Mouse (Mus musculus): Measurements from ENCODE around the gene Dennd1c. TPM values are rescaled to one million over a fixed set of nuclear protein-coding genes. Genes with fewer than 3 reads are reported as not detected.

The Dennd1c gene
- polyA plus RNA-seq, 1 experiment from 2014 or later, result 5.9 TPM

GRCm38 (mm10) chr17:57085970-57086757 is 7.8 kb upstream of the Dennd1c start:
- 92% methylated on average over 11 of the region's 11 CpGs for WGBS
- 0 out of 2 replicates have a peak overlapping the region, but pooled peaks have one; percentile 71 for H3K9ac ChIP-seq

DNA sequence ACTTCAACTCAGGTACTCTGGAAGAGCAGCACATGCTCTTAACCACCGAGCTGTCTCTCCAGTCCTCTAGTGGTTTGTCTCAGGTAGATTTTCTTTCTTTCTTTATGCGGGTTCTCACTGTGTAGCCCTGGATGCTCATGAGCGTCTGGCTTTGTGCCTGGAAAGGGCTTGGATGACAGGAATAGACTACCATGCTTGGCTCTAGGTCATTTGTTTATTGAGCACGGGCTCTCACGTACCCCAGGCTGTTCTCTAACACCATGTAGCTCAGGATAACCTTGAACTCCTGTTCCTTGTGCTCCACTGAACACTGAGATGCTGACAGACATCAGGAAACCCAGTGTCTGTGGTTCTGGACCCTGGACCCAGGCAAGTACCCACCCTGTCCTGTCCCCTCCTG is 4.2 kb upstream of the Dennd1c start:
- no peak overlapping the region for H3K27ac ChIP-seq
- H3K4me3 ChIP-seq (replicated peaks), result no peak overlapping the region
- H3K36me3 ChIP-seq (replicated peaks), result peaks cover 26% of the 10 kb centered on the region
- H3K4me2 ChIP-seq, result no peak overlapping the region
- no peak overlapping the region for H3K9ac ChIP-seq
- WGBS, result 92% methylated on average over 5 of the region's 5 CpGs
- peaks cover 17% of the 10 kb centered on the region for H3K4me1 ChIP-seq
- 0 out of 2 replicates have a peak, but pooled peaks cover 3% of the 10 kb centered on the region for H3K27me3 ChIP-seq
- no peaks in the 10 kb centered on the region for H3K9me3 ChIP-seq
- ATAC-seq (ENCODE audit: low FRiP score), result no peak

More at GRCm38 (mm10) chr17:57085970-57086757, 7.8 kb upstream of the Dennd1c start:
- Histone ChIP-seq H3K9me3 (no peaks in the 10 kb centered on the region), H3K4me1 (peaks cover 21% of the 10 kb centered on the region), H3K27ac (no peak overlapping the region), H3K4me2 (peak overlapping the region; percentile 67), H3K36me3 (replicated peaks) (peaks cover 10% of the 10 kb centered on the region), H3K27me3 (peaks cover 3% of the 10 kb centered on the region; the same call in 1 of the 2 replicates), H3K4me3 (replicated peaks) (no peak overlapping the region; the same call in 1 of the 2 replicates)
- no peak for ATAC-seq (ENCODE audit: low FRiP score)

DNA sequence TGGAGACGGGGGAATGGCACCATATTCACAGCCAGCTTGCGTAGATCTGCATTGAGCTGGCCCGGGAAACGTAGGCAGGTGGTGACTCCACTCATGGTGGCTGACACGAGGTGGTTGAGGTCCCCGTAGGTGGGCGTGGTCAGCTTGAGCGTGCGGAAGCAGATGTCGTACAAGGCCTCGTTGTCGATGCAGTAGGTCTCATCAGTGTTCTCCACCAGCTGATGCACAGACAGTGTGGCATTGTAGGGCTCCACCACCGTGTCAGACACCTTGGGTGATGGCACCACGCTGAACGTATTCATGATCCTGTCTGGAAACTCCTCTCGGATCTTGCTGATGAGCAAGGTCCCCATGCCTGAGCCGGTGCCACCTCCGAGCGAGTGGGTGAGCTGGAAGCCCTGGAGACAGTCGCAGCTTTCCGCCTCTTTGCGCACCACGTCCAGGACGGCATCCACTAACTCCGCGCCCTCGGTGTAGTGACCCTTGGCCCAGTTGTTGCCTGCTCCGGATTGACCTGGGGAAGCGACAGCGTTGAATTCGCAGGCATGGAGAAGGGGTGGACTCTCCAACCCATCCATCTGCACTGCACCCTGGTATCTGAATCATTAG is 3.0 kb upstream of the Dennd1c start:
- H3K9ac ChIP-seq, result no peak overlapping the region

GRCm38 (mm10) chr17:57079919-57080318 is 1.6 kb upstream of the Dennd1c start:
- Histone ChIP-seq H3K36me3 (replicated peaks) (peaks cover 26% of the 10 kb centered on the region), H3K9me3 (no peaks in the 10 kb centered on the region), H3K27ac (no peak overlapping the region), H3K4me2 (no peak overlapping the region), H3K27me3 (0 out of 2 replicates have a peak, but pooled peaks cover 3% of the 10 kb centered on the region), H3K4me3 (replicated peaks) (no peak overlapping the region), H3K9ac (no peak overlapping the region), H3K4me1 (peaks cover 4% of the 10 kb centered on the region; the same call in 1 of the 2 replicates)
- WGBS, result 84% methylated on average over 3 of the region's 3 CpGs
- ATAC-seq (ENCODE audit: low FRiP score), result no peak

More for the DNA sequence above, 3.0 kb upstream of the Dennd1c start:
- Histone ChIP-seq H3K4me3 (replicated peaks) (no peak overlapping the region), H3K27ac (no peak overlapping the region), H3K9me3 (no peaks in the 10 kb centered on the region), H3K4me2 (no peak overlapping the region), H3K36me3 (replicated peaks) (peaks cover 26% of the 10 kb centered on the region), H3K27me3 (0 out of 2 replicates have a peak, but pooled peaks cover 3% of the 10 kb centered on the region), H3K4me1 (peaks cover 8% of the 10 kb centered on the region)
- no peak for ATAC-seq (ENCODE audit: low FRiP score)
- WGBS, result 94% methylated on average over 31 of the region's 31 CpGs

GRCm38 (mm10) chr17:57076916-57077315 is 1.4 kb downstream of the Dennd1c start:
- H3K27ac ChIP-seq, result no peak overlapping the region
- ATAC-seq (ENCODE audit: low FRiP score), result no peak
- WGBS, result 61% methylated on average over 3 of the region's 3 CpGs

DNA sequence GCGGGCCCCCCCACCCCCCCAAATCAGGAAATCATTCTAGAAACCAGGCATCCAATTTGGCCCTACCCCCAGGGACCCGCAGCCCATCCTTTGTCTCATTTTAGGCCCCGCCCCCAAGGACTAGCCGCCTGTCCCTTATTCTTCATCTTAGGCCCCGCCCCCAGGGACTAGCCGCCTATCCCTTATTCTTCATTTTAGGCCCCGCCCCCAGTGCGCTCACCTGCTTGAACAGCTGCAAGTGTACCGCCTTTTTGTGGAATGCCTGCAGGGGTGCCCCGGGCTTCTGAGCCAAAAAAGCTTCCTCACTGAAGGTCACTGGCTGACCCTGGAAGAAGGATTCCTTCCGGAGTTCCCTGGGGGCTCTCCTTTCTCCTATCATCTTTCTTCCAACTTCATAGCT is 7.6 kb downstream of the Dennd1c start:
- peak overlapping the region; percentile 24 for H3K4me3 ChIP-seq (replicated peaks)
- ATAC-seq (ENCODE audit: low FRiP score), result peak; percentile 80
- H3K9ac ChIP-seq, result no peak overlapping the region
- peak overlapping the region; percentile 46 for H3K4me2 ChIP-seq
- 4% methylated on average over 11 of the region's 11 CpGs for WGBS
- H3K27ac ChIP-seq, result no peak overlapping the region
- peaks cover 7% of the 10 kb centered on the region; the same call in 1 of the 2 replicates for H3K4me1 ChIP-seq
- no peaks in the 10 kb centered on the region for H3K36me3 ChIP-seq (replicated peaks)
- H3K9me3 ChIP-seq, result no peaks in the 10 kb centered on the region
- H3K27me3 ChIP-seq, result 0 out of 2 replicates have a peak, but pooled peaks cover 3% of the 10 kb centered on the region

More at GRCm38 (mm10) chr17:57076916-57077315, 1.4 kb downstream of the Dennd1c start:
- Histone ChIP-seq H3K9me3 (no peaks in the 10 kb centered on the region), H3K27me3 (0 out of 2 replicates have a peak, but pooled peaks cover 5% of the 10 kb centered on the region), H3K4me2 (no peak overlapping the region), H3K4me3 (replicated peaks) (no peak overlapping the region), H3K9ac (no peak overlapping the region), H3K36me3 (replicated peaks) (peaks cover 23% of the 10 kb centered on the region), H3K4me1 (no peaks in the 10 kb centered on the region)

GRCm38 (mm10) chr17:57070272-57070671 is 8.0 kb downstream of the Dennd1c start:
- H3K4me1 ChIP-seq, result peaks cover 7% of the 10 kb centered on the region; the same call in 1 of the 2 replicates
- ATAC-seq (ENCODE audit: low FRiP score), result 0 out of 2 replicates have a peak, but pooled peaks have one; percentile 2
- H3K27ac ChIP-seq, result no peak overlapping the region
- H3K4me3 ChIP-seq (replicated peaks), result peak overlapping the region; percentile 24
- peaks cover 6% of the 10 kb centered on the region; the same call in 1 of the 2 replicates for H3K27me3 ChIP-seq
- WGBS, result 13% methylated on average over 9 of the region's 9 CpGs
- no peaks in the 10 kb centered on the region for H3K36me3 ChIP-seq (replicated peaks)
- H3K4me2 ChIP-seq, result peak overlapping the region; percentile 46
- H3K9ac ChIP-seq, result peak overlapping the region; percentile 12; the same call in 1 of the 2 replicates
- no peaks in the 10 kb centered on the region for H3K9me3 ChIP-seq

DNA sequence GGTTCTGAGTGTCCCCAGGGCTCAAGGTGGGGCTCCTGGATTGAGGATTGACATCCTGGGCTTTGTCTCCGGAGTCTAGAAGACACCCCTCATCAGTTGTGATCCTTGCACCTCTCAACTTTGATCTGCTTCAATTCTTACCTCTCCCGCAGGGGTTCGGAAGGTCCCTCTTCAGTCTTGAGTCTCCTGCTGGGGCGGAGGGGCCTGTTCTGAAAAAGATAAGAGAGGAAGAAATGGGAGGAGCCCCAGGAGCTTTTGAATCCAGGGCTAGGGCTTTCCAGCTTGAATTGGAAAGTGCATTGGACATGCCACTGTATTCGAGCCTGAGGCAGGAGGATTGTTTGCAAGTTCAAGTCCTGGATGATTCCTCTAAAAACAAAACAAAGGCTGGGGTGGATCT is 11.4 kb downstream of the Dennd1c start:
- H3K27me3 ChIP-seq, result peaks cover 35% of the 10 kb centered on the region
- ATAC-seq (ENCODE audit: low FRiP score), result no peak

GRCm38 (mm10) chr17:57063031-57063430 is 15.3 kb downstream of the Dennd1c start:
- H3K4me3 ChIP-seq (replicated peaks), result no peak overlapping the region
- no peaks in the 10 kb centered on the region for H3K36me3 ChIP-seq (replicated peaks)
- peaks cover 46% of the 10 kb centered on the region for H3K27me3 ChIP-seq
- peaks cover 29% of the 10 kb centered on the region for H3K4me1 ChIP-seq
- 10% methylated on average over 8 of the region's 8 CpGs for WGBS
- H3K27ac ChIP-seq, result no peak overlapping the region
- ATAC-seq (ENCODE audit: low FRiP score), result no peak
- H3K9me3 ChIP-seq, result no peaks in the 10 kb centered on the region
- no peak overlapping the region for H3K4me2 ChIP-seq
- H3K9ac ChIP-seq, result no peak overlapping the region

More for the DNA sequence above, 11.4 kb downstream of the Dennd1c start:
- H3K4me3 ChIP-seq (replicated peaks), result no peak overlapping the region
- H3K9ac ChIP-seq, result no peak overlapping the region
- 62% methylated on average over 5 of the region's 5 CpGs for WGBS
- H3K9me3 ChIP-seq, result no peaks in the 10 kb centered on the region
- no peaks in the 10 kb centered on the region for H3K36me3 ChIP-seq (replicated peaks)
- H3K27ac ChIP-seq, result no peak overlapping the region
- no peak overlapping the region for H3K4me2 ChIP-seq
- peaks cover 15% of the 10 kb centered on the region for H3K4me1 ChIP-seq

DNA sequence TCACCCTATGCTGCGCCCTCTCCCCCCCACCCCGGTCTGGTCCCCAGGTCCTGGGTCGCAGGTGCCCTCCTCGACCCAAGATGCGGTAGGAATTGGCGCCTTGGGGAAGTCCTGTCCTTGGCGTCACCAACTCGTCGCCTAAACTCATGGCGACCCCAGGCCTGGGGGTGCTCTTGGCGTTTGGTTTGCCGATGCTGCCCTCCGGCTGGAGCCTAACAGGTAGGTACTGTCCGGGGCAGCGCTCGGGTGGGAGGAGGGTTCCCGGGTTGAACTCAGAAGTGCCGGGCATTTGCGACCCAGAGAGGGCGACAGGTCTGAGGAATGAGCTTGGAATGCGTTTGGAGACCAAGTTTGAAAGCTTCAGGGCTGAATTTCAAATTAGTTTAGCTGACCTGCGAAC is 15.8 kb downstream of the Dennd1c start:
- Histone ChIP-seq H3K27ac (no peak overlapping the region), H3K9me3 (no peaks in the 10 kb centered on the region), H3K4me1 (peaks cover 30% of the 10 kb centered on the region), H3K27me3 (peaks cover 46% of the 10 kb centered on the region), H3K4me2 (peak overlapping the region; percentile 50), H3K4me3 (replicated peaks) (peak overlapping the region; percentile 31), H3K36me3 (replicated peaks) (0 out of 2 replicates have a peak, but pooled peaks cover under 1% of the 10 kb centered on the region), H3K9ac (no peak overlapping the region)
- under 1% methylated on average over 22 of the region's 22 CpGs for WGBS
- no peak for ATAC-seq (ENCODE audit: low FRiP score)

- under 1% methylated on average over 39 of the region's 39 CpGs for WGBS
- H3K4me3 ChIP-seq (replicated peaks), result peak overlapping the region; percentile 31
- peak overlapping the region; percentile 50 for H3K4me2 ChIP-seq
- no peak overlapping the region for H3K9ac ChIP-seq
- peaks cover 30% of the 10 kb centered on the region for H3K4me1 ChIP-seq
- H3K27me3 ChIP-seq, result peaks cover 46% of the 10 kb centered on the region
- H3K36me3 ChIP-seq (replicated peaks), result 0 out of 2 replicates have a peak, but pooled peaks cover 5% of the 10 kb centered on the region
- no peak overlapping the region for H3K27ac ChIP-seq
- no peak for ATAC-seq (ENCODE audit: low FRiP score)
- no peaks in the 10 kb centered on the region for H3K9me3 ChIP-seq
These were observed 16.2 kb downstream of the Dennd1c start for GRCm38 (mm10) chr17:57062011-57062521.

DNA sequence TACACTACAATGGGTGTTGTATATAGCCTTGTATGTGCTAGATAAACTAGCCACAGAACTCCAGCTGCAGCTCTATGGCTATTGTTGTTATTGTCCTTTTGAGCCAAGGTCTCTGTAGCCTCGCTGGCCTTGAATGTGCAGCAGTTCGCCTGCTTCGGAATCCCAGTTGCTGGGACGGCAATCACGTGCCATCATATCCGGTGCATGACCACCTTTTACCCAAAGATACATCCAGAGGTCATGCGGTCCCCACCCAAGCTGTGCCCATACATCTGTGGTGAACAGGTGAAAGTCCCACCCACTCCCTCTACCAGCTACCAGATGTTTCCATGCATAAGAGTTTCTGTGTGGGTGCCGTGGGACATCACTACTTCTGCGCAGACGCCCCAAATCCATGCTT is 17.2 kb downstream of the Dennd1c start:
- Histone ChIP-seq H3K27me3 (peaks cover 46% of the 10 kb centered on the region), H3K27ac (no peak overlapping the region), H3K9ac (no peak overlapping the region), H3K36me3 (replicated peaks) (0 out of 2 replicates have a peak, but pooled peaks cover 9% of the 10 kb centered on the region), H3K4me3 (replicated peaks) (peak overlapping the region; percentile 69), H3K9me3 (no peaks in the 10 kb centered on the region), H3K4me2 (peak overlapping the region; percentile 87), H3K4me1 (peaks cover 30% of the 10 kb centered on the region)
- 38% methylated on average over 10 of the region's 10 CpGs for WGBS
- no peak for ATAC-seq (ENCODE audit: low FRiP score)
